Mouse (Mus musculus) limb, embryonic 14.5 days (tissue): ENCODE measurements around the gene Scgb3a1. TPM values are rescaled to one million over a fixed set of nuclear protein-coding genes. Genes with fewer than 3 reads are reported as not detected.

Source experiments
- ATAC-seq: fragments of 200-750 bp; cut with Nextera tagmentation; 2 replicates; pipeline ENCODE4 v1.8.0; 2017; ENCODE audit warnings: low read depth, moderate number of reproducible peaks, moderate TSS enrichment; ENCODE audit not compliant: low FRiP score
- DNase-seq: peaks from one replicate; pipeline ENCODE4 v3.0.0-alpha.2; 2015; ENCODE audit warnings: low spot score
- H3K27ac ChIP-seq: fragments of 300-500 bp; sonication (generic); replicated peaks from 2 replicates; pipeline ENCODE4 v1.5.1; 2014; ENCODE audit warnings: low read depth, mild to moderate bottlenecking, low read length, moderate library complexity, mixed read lengths
- H3K27me3 ChIP-seq: fragments of 300-500 bp; sonication (generic); 2 replicates; pipeline ENCODE4 v1.6.1; 2014; ENCODE audit warnings: low read length, mixed read lengths; ENCODE audit not compliant: control insufficient read depth, insufficient read depth
- H3K36me3 ChIP-seq: fragments of 300-500 bp; sonication (generic); 2 replicates; pipeline ENCODE4 v1.6.1; 2014; ENCODE audit warnings: mild to moderate bottlenecking, low read length, moderate library complexity, mixed read lengths; ENCODE audit not compliant: control insufficient read depth, insufficient read depth
- H3K4me1 ChIP-seq: fragments of 300-500 bp; sonication (generic); 2 replicates; pipeline ENCODE4 v1.6.1; 2014; ENCODE audit warnings: antibody characterized with exemption, low read length, mixed read lengths; ENCODE audit not compliant: control insufficient read depth, insufficient read depth
- H3K4me2 ChIP-seq: fragments of 300-500 bp; sonication (generic); replicated peaks from 2 replicates; pipeline ENCODE4 v1.6.1; 2014; ENCODE audit warnings: low read depth, mild to moderate bottlenecking, low read length, moderate library complexity; ENCODE audit not compliant: severe bottlenecking
- H3K4me3 ChIP-seq: fragments of 300-500 bp; sonication (generic); replicated peaks from 2 replicates; pipeline ENCODE4 v1.5.1; 2014; ENCODE audit warnings: low read length
- H3K9ac ChIP-seq: fragments of 300-500 bp; sonication (generic); 2 replicates; pipeline ENCODE4 v1.6.1; 2014; ENCODE audit warnings: mild to moderate bottlenecking, low read depth, low read length, moderate library complexity; ENCODE audit not compliant: severe bottlenecking
- H3K9me3 ChIP-seq: fragments of 300-500 bp; sonication (generic); 2 replicates; pipeline ENCODE4 v1.6.1; 2016; ENCODE audit warnings: low read length; ENCODE audit not compliant: control insufficient read depth
- POLR2A ChIP-seq: fragments of 200-500 bp; IDR thresholded peaks from 2 replicates; pipeline ENCODE4 v1.8.0; 2012; ENCODE audit warnings: inconsistent platforms, mild to moderate bottlenecking, moderate library complexity, borderline replicate concordance; ENCODE audit not compliant: insufficient read depth, insufficient read length; ENCODE audit errors: extremely low read depth
- WGBS: fragments of 180-500 bp; shearing (Covaris S2); extraction: QIAGEN DNeasy Blood & Tissue Kit; methylation state at CpG from one replicate; pipeline ENCODE4 v1.1.7; 2014; 5-methylcytosine and 5-hydroxymethylcytosine counted together
- polyA plus RNA-seq, 2 experiments: library from polyadenylated mRNA; depleted of rRNA in 1 of 2; stranded (reverse) in 1 of 2; unstranded in 1 of 2; fragments of >200 nt; fragmentation: Nextera tagmentation in 1 of 2; extraction: Ambion mirVana in 1 of 2; gene quantifications; 2 replicates each; pipeline versions ENCODE4 v1.2.1 to v1.2.3; 2012 to 2014

The Scgb3a1 gene
- polyA plus RNA-seq, 2 experiments = not detected

DNA sequence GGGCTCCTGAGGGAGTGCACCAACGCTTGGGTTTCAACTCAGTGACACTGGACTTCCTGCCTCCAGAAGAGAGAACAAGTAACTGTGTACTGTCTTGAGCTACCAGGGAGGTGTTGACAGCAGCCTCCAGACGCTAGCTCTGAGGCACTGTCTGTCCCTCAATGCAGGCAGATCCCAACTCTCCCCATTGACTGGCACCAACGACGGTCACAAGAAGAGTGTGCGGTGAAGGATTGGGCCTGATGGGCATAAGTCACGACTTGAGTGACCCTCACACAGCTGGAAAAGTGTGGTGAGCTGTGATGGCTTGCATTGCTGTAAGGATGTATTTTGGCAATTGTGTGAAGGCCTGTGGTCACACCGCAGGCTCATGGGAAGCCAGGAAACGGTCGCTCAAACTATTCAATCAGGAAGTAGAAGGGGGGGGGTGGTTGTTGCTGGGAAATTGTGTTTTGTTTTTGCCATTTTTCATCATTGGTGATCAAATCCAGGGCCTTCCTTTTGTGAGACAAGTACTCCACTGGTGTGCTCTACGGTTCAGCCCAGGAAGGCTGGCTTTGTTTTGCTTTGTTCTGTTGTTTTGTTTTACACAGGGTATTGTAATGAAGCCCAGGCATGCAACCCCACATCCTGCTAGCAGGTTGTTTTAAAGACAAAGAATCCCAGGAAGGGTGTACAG is 4.5 kb upstream of the Scgb3a1 start:
- no peak for TF ChIP-seq POLR2A
- Histone ChIP-seq H3K9me3 (no peaks in the 10 kb centered on the region), H3K9ac (no peak overlapping the region), H3K4me1 (no peaks in the 10 kb centered on the region), H3K27me3 (no peaks in the 10 kb centered on the region), H3K36me3 (no peaks in the 10 kb centered on the region), H3K27ac (no peak overlapping the region), H3K4me3 (no peak overlapping the region), H3K4me2 (no peak overlapping the region)
- no peak for ATAC-seq
- DNase-seq = no peak
- WGBS = 67% methylated on average over 10 of the region's 10 CpGs

DNA sequence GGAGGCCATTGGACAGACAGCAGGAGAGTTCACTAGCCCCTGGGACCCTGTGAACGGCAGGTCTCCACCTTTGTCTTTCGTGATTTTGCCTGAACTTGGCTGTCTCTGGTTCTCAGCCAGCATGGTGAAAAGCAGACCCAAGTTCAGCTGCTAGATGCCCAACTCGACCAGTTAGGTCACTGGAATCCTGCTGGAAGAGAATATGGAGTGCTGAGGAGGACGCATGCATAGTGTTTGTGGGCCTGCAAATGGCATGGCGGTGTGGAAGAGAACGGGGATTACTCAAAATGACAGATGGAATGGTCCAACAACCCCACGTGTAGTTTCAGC is 4.0 kb upstream of the Scgb3a1 start:
- TF ChIP-seq POLR2A = no peak
- H3K4me3 ChIP-seq = no peak overlapping the region
- no peak overlapping the region for H3K9ac ChIP-seq
- no peak overlapping the region for H3K4me2 ChIP-seq
- 76% methylated on average over 7 of the region's 7 CpGs for WGBS
- DNase-seq (no peak), ATAC-seq (no peak)
- no peaks in the 10 kb centered on the region for H3K27me3 ChIP-seq
- H3K4me1 ChIP-seq = no peaks in the 10 kb centered on the region
- H3K36me3 ChIP-seq = no peaks in the 10 kb centered on the region
- no peaks in the 10 kb centered on the region for H3K9me3 ChIP-seq
- H3K27ac ChIP-seq = no peak overlapping the region

DNA sequence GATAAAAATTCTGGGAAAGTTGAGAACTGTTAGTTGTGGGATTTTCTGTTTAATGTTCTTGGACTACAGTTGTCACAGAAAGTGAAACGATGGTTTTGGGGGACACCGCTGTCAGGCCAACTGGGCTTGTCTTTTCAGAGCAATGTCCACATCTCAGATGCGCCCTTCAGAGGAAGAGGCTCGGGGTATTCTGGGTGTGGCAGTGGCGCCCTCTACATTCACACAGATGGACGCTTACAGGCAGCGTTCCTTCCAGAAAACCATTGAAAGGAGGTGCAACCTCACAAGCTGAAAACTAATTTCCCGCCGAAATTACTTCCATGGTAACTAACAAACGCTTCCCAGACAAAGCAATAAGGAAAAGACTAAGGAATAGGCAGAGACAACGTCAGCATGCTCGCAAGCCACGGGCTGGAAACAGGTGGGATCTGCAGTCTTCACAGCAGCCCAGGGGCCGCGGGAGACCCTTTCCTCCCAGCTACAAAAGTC is 1.1 kb upstream of the Scgb3a1 start:
- DNase-seq (no peak), ATAC-seq (no peak)
- Histone ChIP-seq H3K4me1 (no peaks in the 10 kb centered on the region), H3K4me3 (no peak overlapping the region), H3K9me3 (no peaks in the 10 kb centered on the region), H3K9ac (no peak overlapping the region), H3K36me3 (no peaks in the 10 kb centered on the region), H3K27me3 (no peaks in the 10 kb centered on the region), H3K4me2 (no peak overlapping the region), H3K27ac (no peak overlapping the region)
- TF ChIP-seq POLR2A = no peak
- WGBS = 55% methylated on average over 15 of the region's 15 CpGs

DNA sequence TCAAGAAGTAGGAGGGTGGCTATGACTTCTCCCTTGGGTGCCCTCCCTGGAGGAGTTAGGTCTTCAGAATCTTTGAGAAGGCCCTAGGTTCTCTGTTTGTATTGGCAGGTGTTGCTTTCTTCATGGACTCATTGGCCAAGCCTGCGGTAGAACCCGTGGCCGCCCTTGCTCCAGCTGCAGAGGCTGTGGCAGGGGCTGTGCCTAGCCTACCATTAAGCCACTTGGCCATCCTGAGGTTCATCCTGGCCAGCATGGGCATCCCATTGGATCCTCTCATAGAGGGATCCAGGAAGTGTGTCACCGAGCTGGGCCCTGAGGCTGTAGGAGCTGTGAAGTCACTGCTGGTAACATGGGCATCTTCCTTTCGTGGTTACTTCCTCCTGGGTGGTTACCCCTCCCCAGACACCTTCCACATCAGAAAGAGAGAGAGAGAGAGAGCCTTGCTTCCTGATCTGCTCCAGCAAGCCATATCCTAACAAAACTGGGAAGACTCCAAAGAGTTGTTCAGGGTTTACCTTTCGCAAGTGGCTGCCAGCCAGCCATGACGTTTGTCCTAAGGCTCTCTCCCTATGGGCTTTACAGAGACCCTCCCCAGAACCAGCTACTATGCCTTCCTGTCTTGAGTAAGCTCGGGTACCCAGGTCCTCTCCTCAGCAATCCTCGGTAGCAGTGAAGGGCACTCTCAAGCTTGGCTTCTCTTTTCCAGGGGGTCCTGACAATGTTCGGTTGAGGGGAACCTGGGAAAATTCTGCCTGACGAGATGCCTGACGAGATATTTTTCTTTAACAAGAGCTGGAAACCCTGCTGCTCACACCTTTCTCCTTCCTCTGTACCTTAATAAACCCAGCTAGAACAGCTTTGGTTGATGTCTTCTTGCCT is 1.1 kb downstream of the Scgb3a1 start:
- Histone ChIP-seq H3K36me3 (peaks cover 11% of the 10 kb centered on the region; the same call in 1 of the 2 replicates), H3K27ac (no peak overlapping the region), H3K9ac (no peak overlapping the region), H3K4me3 (no peak overlapping the region), H3K9me3 (no peaks in the 10 kb centered on the region), H3K4me1 (no peaks in the 10 kb centered on the region), H3K4me2 (no peak overlapping the region), H3K27me3 (no peaks in the 10 kb centered on the region)
- WGBS = 80% methylated on average over 12 of the region's 12 CpGs
- no peak for TF ChIP-seq POLR2A
- DNase-seq (no peak), ATAC-seq (no peak)

GRCm38 (mm10) chr11:49665462-49665861 is 2.1 kb downstream of the Scgb3a1 start:
- Histone ChIP-seq H3K27me3 (no peaks in the 10 kb centered on the region), H3K9ac (no peak overlapping the region), H3K9me3 (no peaks in the 10 kb centered on the region), H3K4me2 (no peak overlapping the region), H3K4me1 (no peaks in the 10 kb centered on the region), H3K36me3 (peaks cover 19% of the 10 kb centered on the region; the same call in 1 of the 2 replicates), H3K27ac (no peak overlapping the region), H3K4me3 (no peak overlapping the region)
- no peak for TF ChIP-seq POLR2A
- DNase-seq (no peak), ATAC-seq (no peak)
- WGBS = 81% methylated on average over 4 of the region's 4 CpGs
